Mouse (Mus musculus) liver, adult 2 months (tissue): ENCODE results near the gene Cep57.

Experiments used
- CTCF ChIP-seq: fragments of 200-500 bp; IDR thresholded peaks from 2 replicates; pipeline ENCODE4 v1.5.1; 2011; ENCODE audit warnings: low read depth, low read length, control low read depth
- POLR2A ChIP-seq: fragments of 200-500 bp; IDR thresholded peaks from 2 replicates; pipeline ENCODE4 v1.6.1; 2011; ENCODE audit warnings: low read length, control low read depth; ENCODE audit not compliant: insufficient read depth; ENCODE audit errors: extremely low read depth

DNA sequence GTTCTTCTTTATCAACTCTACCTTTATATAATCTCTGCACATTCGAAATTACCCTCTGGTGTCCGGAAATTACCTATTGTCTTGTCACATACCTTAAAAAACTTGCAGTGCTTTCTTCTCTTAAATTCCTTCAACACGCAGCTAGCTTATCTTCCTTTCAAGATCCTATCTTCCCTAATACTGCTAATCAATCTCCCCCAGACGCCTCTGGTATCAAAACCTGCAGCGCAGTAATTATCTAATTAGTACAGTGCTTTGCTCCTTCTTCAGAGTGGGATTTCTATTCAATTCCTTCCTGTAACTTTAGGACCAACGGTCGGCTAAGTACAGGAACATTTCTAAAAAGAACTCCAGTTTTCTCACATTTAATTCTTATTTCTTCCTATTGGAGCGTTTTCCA, 1.0 kb downstream of the Cep57 start:
- no peak for TF ChIP-seq CTCF
- no peak for TF ChIP-seq POLR2A
